Mouse (Mus musculus): ENCODE measurements around the gene Cisd1. TPM values are rescaled to one million over a fixed set of nuclear protein-coding genes. Genes with fewer than 3 reads are reported as not detected.
"Not testable (repeated sequence)": the region's sequence is repeated elsewhere in the genome, so short reads cannot be mapped to it uniquely, and the experiment has no call there.

Gene Cisd1
- 109 and 111 TPM in 2 replicates for polyA plus RNA-seq (2014; fragmentation: Nextera tagmentation; extraction: Ambion mirVana)

DNA sequence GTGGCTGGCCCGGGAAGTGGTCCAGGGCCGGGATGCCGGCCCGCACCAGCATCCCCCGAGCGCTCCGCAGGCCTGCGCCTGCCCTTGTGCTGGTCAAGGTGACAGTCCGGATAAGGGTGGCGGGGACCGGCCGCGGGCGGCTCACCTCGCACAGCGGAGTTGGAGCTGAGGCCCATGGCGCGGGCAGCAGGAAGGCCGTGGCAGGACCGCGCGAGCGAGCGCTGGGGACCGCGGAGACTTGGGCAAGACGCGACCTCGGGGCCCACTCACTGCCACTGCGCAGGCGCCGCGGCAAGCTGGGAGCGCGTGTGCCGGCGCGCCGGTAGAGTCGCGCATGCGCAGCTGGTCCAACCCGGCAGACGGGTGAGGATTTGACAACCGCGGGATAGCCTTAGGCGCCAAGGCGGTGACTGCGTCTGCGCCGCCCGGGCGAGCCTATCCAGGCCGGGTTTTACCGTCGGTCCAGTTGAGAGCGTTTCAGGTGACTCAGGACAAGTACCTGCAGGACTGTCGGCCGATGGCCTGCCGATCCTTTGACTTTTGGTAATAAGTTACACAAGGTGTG lies at the start of gene Cisd1:
Cisd1 (minus strand) TSS at position 376 of the 565 bp plus-strand sequence.
- no peaks in the 10 kb centered on the region for H3K27me3 ChIP-seq (ENCODE audit: control insufficient read depth, insufficient read depth, low read length)
- H3K4me2 ChIP-seq (ENCODE audit: low read depth, severe bottlenecking): peak within 1 kb of the TSS; percentile 78
- H3K36me3 ChIP-seq (ENCODE audit: control insufficient read depth, insufficient read depth, low read length): no peaks in the 10 kb centered on the region
- peak within 1 kb of the TSS; percentile 75 for H3K9ac ChIP-seq (ENCODE audit: low read length)
- ATAC-seq (ENCODE audit: insufficient number of reproducible peaks, low FRiP score, low TSS enrichment, low read depth) (peak; percentile 61), DNase-seq (ENCODE audit: low spot score) (peak; percentile 94)
- H3K4me1 ChIP-seq (ENCODE audit: control insufficient read depth, insufficient read depth, low read length): peaks cover 9% of the 10 kb centered on the region
- under 1% methylated on average over 59 of the region's 60 CpGs for WGBS
- H3K27ac ChIP-seq (replicated peaks; ENCODE audit: low read depth, low read length): no peak within 1 kb of the TSS
- H3K9me3 ChIP-seq (ENCODE audit: control insufficient read depth, low read length): no peaks in the 10 kb centered on the region
- H3K4me3 ChIP-seq (ENCODE audit: low read depth, low read length): peak within 1 kb of the TSS; percentile 60

DNA sequence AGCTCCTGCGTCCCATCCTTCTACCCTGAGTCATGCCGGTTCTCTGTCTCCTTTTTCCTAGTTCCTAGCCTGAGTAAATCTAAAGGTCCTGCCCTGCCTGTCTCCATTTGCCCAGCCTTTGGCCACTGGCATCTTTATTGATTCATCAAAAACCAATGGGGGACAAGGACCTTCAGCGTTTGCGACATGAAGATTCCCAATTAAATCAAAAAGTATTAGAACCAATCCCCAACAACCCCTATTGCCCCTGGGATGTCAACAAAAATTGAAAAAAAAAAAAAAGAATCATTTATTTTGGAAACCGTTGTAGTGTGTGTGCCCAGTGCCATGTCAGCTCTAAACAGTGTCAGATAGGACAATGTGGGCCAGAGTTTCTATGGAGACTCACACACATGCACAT lies 44.6 kb upstream of the Cisd1 start:
- H3K4me3 ChIP-seq (ENCODE audit: low read depth, low read length): no peak overlapping the region
- no peaks in the 10 kb centered on the region for H3K4me1 ChIP-seq (ENCODE audit: control insufficient read depth, insufficient read depth, low read length)
- no peaks in the 10 kb centered on the region for H3K9me3 ChIP-seq (ENCODE audit: control insufficient read depth, low read length)
- ATAC-seq (ENCODE audit: insufficient number of reproducible peaks, low FRiP score, low TSS enrichment, low read depth) (no peak), DNase-seq (ENCODE audit: low spot score) (no peak)
- WGBS: 91% methylated on average over 5 of the region's 5 CpGs
- H3K9ac ChIP-seq (ENCODE audit: low read length): no peak overlapping the region
- no peak overlapping the region for H3K4me2 ChIP-seq (ENCODE audit: low read depth, severe bottlenecking)
- H3K27ac ChIP-seq (replicated peaks; ENCODE audit: low read depth, low read length): no peak overlapping the region
- no peaks in the 10 kb centered on the region for H3K36me3 ChIP-seq (ENCODE audit: control insufficient read depth, insufficient read depth, low read length)
- H3K27me3 ChIP-seq (ENCODE audit: control insufficient read depth, insufficient read depth, low read length): no peaks in the 10 kb centered on the region

GRCm38 (mm10) chr10:71384159-71385044 lies 39.6 kb upstream of the Cisd1 start:
- H3K4me2 ChIP-seq (ENCODE audit: low read depth, severe bottlenecking): no peak overlapping the region
- H3K9me3 ChIP-seq (ENCODE audit: control insufficient read depth, low read length): no peaks in the 10 kb centered on the region
- H3K4me3 ChIP-seq (ENCODE audit: low read depth, low read length): no peak overlapping the region
- no peak for ATAC-seq (ENCODE audit: insufficient number of reproducible peaks, low FRiP score, low TSS enrichment, low read depth)
- H3K27ac ChIP-seq (replicated peaks; ENCODE audit: low read depth, low read length): no peak overlapping the region
- no peaks in the 10 kb centered on the region for H3K27me3 ChIP-seq (ENCODE audit: control insufficient read depth, insufficient read depth, low read length)
- 82% methylated on average over 19 of the region's 19 CpGs for WGBS
- H3K9ac ChIP-seq (ENCODE audit: low read length): no peak overlapping the region
- DNase-seq (ENCODE audit: low spot score): no peak
- H3K36me3 ChIP-seq (ENCODE audit: control insufficient read depth, insufficient read depth, low read length): no peaks in the 10 kb centered on the region
- H3K4me1 ChIP-seq (ENCODE audit: control insufficient read depth, insufficient read depth, low read length): no peaks in the 10 kb centered on the region

GRCm38 (mm10) chr10:71383552-71383924 lies 38.8 kb upstream of the Cisd1 start:
- H3K4me3 ChIP-seq (ENCODE audit: low read depth, low read length); DNase-seq (ENCODE audit: low spot score); H3K4me1 ChIP-seq (ENCODE audit: control insufficient read depth, insufficient read depth, low read length); H3K4me2 ChIP-seq (ENCODE audit: low read depth, severe bottlenecking); H3K27ac ChIP-seq (replicated peaks; ENCODE audit: low read depth, low read length); H3K9ac ChIP-seq (ENCODE audit: low read length); H3K9me3 ChIP-seq (ENCODE audit: control insufficient read depth, low read length); ATAC-seq (ENCODE audit: insufficient number of reproducible peaks, low FRiP score, low TSS enrichment, low read depth); H3K27me3 ChIP-seq (ENCODE audit: control insufficient read depth, insufficient read depth, low read length); H3K36me3 ChIP-seq (ENCODE audit: control insufficient read depth, insufficient read depth, low read length): not testable (repeated sequence)
- 86% methylated on average over 6 of the region's 6 CpGs for WGBS

DNA sequence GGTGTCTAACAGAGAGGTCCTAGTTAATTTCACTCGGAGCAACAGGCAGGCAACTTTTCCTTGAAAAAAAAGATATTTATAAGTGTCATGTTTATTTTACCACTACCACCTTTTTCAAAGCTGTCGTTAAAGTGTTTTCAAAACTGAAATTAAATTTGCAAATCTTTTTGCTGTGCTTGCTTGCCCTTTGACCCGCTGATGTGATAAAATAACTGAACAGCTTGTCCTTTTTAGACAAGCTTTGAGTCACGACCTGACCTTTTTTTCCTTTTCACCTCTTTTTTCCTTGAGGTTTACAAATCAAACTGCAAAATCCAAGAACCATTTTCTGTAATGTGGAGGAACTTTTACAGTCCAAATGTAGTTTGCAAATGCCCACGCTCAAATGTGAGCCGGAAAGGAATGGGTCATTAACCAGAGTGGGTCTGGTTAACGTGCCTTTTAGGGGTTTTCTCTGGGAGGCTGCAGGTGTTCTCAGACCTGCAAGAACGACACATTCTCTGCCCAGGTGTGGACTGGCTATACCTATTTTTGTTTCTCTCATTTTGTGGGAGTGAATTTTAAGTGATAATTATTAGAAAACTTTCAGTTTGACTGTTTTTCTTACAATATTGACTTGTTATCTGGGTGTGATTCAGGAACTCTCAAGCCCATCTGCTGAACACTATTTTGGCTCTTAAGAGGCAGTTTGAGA lies 38.3 kb upstream of the Cisd1 start:
- H3K4me1 ChIP-seq (ENCODE audit: control insufficient read depth, insufficient read depth, low read length): no peaks in the 10 kb centered on the region
- H3K27ac ChIP-seq (replicated peaks; ENCODE audit: low read depth, low read length): no peak overlapping the region
- H3K4me2 ChIP-seq (ENCODE audit: low read depth, severe bottlenecking): no peak overlapping the region
- H3K27me3 ChIP-seq (ENCODE audit: control insufficient read depth, insufficient read depth, low read length): no peaks in the 10 kb centered on the region
- ATAC-seq (ENCODE audit: insufficient number of reproducible peaks, low FRiP score, low TSS enrichment, low read depth) (no peak), DNase-seq (ENCODE audit: low spot score) (no peak)
- H3K36me3 ChIP-seq (ENCODE audit: control insufficient read depth, insufficient read depth, low read length): no peaks in the 10 kb centered on the region
- 56% methylated on average over 8 of the region's 8 CpGs for WGBS
- H3K9me3 ChIP-seq (ENCODE audit: control insufficient read depth, low read length): no peaks in the 10 kb centered on the region
- H3K9ac ChIP-seq (ENCODE audit: low read length): no peak overlapping the region
- H3K4me3 ChIP-seq (ENCODE audit: low read depth, low read length): no peak overlapping the region

- Histone ChIP-seq H3K9me3 (ENCODE audit: control insufficient read depth, low read length) (no peaks in the 10 kb centered on the region), H3K4me1 (ENCODE audit: control insufficient read depth, insufficient read depth, low read length) (no peaks in the 10 kb centered on the region), H3K27me3 (ENCODE audit: control insufficient read depth, insufficient read depth, low read length) (no peaks in the 10 kb centered on the region), H3K27ac (replicated peaks; ENCODE audit: low read depth, low read length) (no peak overlapping the region), H3K4me2 (ENCODE audit: low read depth, severe bottlenecking) (no peak overlapping the region), H3K36me3 (ENCODE audit: control insufficient read depth, insufficient read depth, low read length) (no peaks in the 10 kb centered on the region), H3K9ac (ENCODE audit: low read length) (no peak overlapping the region), H3K4me3 (ENCODE audit: low read depth, low read length) (no peak overlapping the region)
- WGBS: 79% methylated on average over 7 of the region's 7 CpGs
- no peak for DNase-seq (ENCODE audit: low spot score)
- no peak for ATAC-seq (ENCODE audit: insufficient number of reproducible peaks, low FRiP score, low TSS enrichment, low read depth)
These were observed 37.4 kb upstream of the Cisd1 start for GRCm38 (mm10) chr10:71382109-71382508.

DNA sequence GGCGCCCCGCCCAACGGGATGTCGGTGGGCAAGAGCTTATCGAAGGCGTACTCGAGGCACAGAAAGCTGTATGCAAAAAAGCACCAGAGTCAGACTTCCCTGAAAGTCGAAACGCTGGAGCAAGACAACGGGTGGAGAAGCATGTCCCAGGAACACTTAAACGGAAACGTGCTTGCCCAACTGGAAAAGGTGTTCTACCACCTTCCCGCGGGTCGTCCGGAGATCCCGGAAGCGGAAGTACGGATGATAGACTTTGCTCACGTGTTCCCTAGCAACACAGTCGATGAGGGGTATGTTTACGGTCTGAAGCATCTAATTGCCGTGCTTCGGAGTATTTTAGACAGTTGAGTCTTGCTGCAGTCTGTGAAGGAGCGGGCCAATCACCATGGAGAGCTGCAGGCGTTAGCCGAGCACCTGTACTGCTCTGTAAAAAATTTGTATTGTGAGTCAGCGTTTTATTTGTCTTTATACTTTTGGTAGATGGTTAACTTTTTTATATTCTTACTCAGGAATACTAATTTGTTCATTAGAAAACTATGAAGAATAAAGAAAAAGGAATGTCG lies 36.8 kb upstream of the Cisd1 start:
- H3K4me3 ChIP-seq (ENCODE audit: low read depth, low read length): no peak overlapping the region
- WGBS: 90% methylated on average over 29 of the region's 29 CpGs
- H3K36me3 ChIP-seq (ENCODE audit: control insufficient read depth, insufficient read depth, low read length): no peaks in the 10 kb centered on the region
- H3K27me3 ChIP-seq (ENCODE audit: control insufficient read depth, insufficient read depth, low read length): no peaks in the 10 kb centered on the region
- H3K4me2 ChIP-seq (ENCODE audit: low read depth, severe bottlenecking): no peak overlapping the region
- H3K9me3 ChIP-seq (ENCODE audit: control insufficient read depth, low read length): no peaks in the 10 kb centered on the region
- DNase-seq (ENCODE audit: low spot score) (no peak), ATAC-seq (ENCODE audit: insufficient number of reproducible peaks, low FRiP score, low TSS enrichment, low read depth) (no peak)
- no peak overlapping the region for H3K27ac ChIP-seq (replicated peaks; ENCODE audit: low read depth, low read length)
- H3K4me1 ChIP-seq (ENCODE audit: control insufficient read depth, insufficient read depth, low read length): no peaks in the 10 kb centered on the region
- no peak overlapping the region for H3K9ac ChIP-seq (ENCODE audit: low read length)

- Histone ChIP-seq H3K36me3 (ENCODE audit: control insufficient read depth, insufficient read depth, low read length) (no peaks in the 10 kb centered on the region), H3K27ac (replicated peaks; ENCODE audit: low read depth, low read length) (no peak overlapping the region), H3K4me1 (ENCODE audit: control insufficient read depth, insufficient read depth, low read length) (no peaks in the 10 kb centered on the region), H3K9me3 (ENCODE audit: control insufficient read depth, low read length) (no peaks in the 10 kb centered on the region), H3K9ac (ENCODE audit: low read length) (no peak overlapping the region), H3K27me3 (ENCODE audit: control insufficient read depth, insufficient read depth, low read length) (no peaks in the 10 kb centered on the region), H3K4me2 (ENCODE audit: low read depth, severe bottlenecking) (no peak overlapping the region), H3K4me3 (ENCODE audit: low read depth, low read length) (no peak overlapping the region)
- DNase-seq (ENCODE audit: low spot score) (no peak), ATAC-seq (ENCODE audit: insufficient number of reproducible peaks, low FRiP score, low TSS enrichment, low read depth) (no peak)
- 98% methylated on average over 7 of the region's 7 CpGs for WGBS
These were observed 35.7 kb upstream of the Cisd1 start for GRCm38 (mm10) chr10:71380406-71380805.

Data from limb, embryonic 11.5 days (tissue).